Mouse (Mus musculus): ENCODE results near the gene Uaca.

DNA sequence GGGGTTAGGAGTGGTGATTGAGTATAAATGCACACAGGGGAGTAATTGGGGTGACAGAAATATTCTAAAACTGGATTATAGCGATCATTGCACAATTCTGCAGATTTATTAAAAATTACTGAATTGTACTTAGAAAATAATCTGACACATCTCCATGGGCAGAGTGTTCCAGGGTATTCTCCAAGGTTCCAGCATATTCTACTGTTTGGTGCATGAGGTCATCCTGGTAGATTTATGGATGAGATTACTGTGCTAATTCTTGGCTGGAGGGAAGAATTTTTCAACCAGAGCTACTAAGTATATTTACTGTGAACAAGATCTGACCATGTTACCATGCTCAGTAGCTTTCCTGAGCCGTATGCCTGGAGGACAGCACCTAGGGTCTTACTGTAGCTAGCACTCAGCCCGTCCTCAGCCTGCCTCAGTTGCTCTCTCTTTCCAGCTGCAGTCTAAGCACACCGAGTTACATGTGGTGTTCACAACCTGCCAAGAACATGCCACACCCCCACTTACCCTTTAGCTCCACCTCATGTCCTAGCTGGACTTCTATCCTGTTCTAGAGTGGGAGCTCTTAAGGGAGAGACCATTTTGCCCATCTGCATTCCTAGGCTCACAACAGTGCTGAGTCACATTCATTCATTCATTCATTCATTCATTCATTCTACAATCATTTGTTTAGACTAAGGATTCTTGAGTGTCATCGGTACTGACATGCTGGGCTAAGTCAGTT lies 104.1 kb downstream of the Uaca start:
- TF ChIP-seq CTCF (IDR thresholded peaks at IDR 0.05; ENCODE audit: extremely low read depth, insufficient read depth, insufficient read length, insufficient replicate concordance) (no peak), POLR2A (IDR thresholded peaks at IDR 0.05; ENCODE audit: low read depth, low read length) (no peak)
